Mouse (Mus musculus): ENCODE measurements around the gene Gpr182.

DNA sequence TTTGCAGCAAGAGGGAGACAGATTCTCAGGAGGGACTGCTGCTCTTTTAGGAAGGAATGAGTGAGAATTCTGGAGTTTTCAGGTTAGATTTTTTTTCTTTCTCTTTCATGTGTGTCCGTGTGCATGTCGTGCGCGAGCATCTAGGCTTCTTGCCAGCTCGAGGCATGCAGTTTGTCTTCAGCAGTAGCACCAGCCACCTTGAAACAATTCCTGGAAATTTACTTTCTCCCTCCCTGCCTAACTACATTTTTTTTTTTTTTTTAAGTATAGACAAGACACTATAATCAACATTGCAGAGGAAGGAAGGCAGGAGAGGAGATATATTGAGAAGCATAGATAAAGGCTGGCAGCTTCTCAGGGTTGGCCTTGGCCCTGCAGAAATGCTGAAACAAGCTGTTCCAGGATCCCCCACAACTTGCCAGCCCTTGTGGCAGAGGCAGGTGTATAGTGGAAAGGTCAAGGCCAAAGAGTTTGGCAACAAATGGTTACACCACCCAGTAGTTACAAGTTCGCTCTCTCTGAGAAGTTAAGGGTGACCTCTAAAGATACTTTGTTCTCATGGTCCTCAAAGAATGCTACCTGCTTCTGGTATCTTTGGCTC lies 3.1 kb upstream of the Gpr182 start:
- no peak for TF ChIP-seq ELF1 (IDR thresholded peaks at IDR 0.05; ENCODE audit: low read depth, low read length)
- no peak for TF ChIP-seq CTCF (conservative IDR thresholded peaks at IDR 0.05 in 1 of 2, IDR thresholded peaks at IDR 0.05 in 1 of 2; ENCODE audit: low read depth in 2 of 2, low read length in 2 of 2)
